Mouse (Mus musculus) CH12.LX (cell line): ENCODE data around the gene Kctd5.

Experiments
- CTCF ChIP-seq, 2 experiments: IDR thresholded peaks in 1 of 2; conservative IDR thresholded peaks in 1 of 2; 2 replicates each; pipeline ENCODE4 v1.5.1; 2011 to 2012; ENCODE audit warnings: low read depth in 2 of 2, low read length in 2 of 2, improper control_type of control experiment in 1 of 2, inconsistent platforms in 1 of 2, mild to moderate bottlenecking in 1 of 2, moderate library complexity in 1 of 2
- GABPA ChIP-seq: IDR thresholded peaks from 2 replicates; pipeline ENCODE4 v1.6.1; 2012; ENCODE audit warnings: low read depth, low read length, improper control_type of control experiment, inconsistent platforms; ENCODE audit not compliant: insufficient replicate concordance
- NELFE ChIP-seq: IDR thresholded peaks from 2 replicates; pipeline ENCODE4 v1.6.1; 2011; ENCODE audit warnings: low read depth, low read length, improper control_type of control experiment
- POLR2A ChIP-seq: IDR thresholded peaks from 2 replicates; pipeline ENCODE4 v1.6.1; 2011; ENCODE audit warnings: low read depth, mild to moderate bottlenecking, improper control_type of control experiment, low read length
- ZMIZ1 ChIP-seq: IDR thresholded peaks from 2 replicates; pipeline ENCODE4 v1.6.1; 2012; ENCODE audit warnings: low read depth, mild to moderate bottlenecking, inconsistent platforms, low read length, improper control_type of control experiment
- ZNF384 ChIP-seq: IDR thresholded peaks from 2 replicates; pipeline ENCODE4 v1.6.1; 2012; ENCODE audit warnings: low read depth, low read length, improper control_type of control experiment, inconsistent platforms

GRCm38 (mm10) chr17:24005049-24005448 is 68.2 kb downstream of the Kctd5 start:
- no peak for TF ChIP-seq ZMIZ1
- TF ChIP-seq GABPA: no peak
- no peak for TF ChIP-seq CTCF (conservative IDR thresholded peaks at IDR 0.05 in 1 of 2, IDR thresholded peaks at IDR 0.05 in 1 of 2; ENCODE audit: low read depth in 2 of 2, low read length in 2 of 2)
- TF ChIP-seq NELFE: no peak
- TF ChIP-seq POLR2A: no peak
- no peak for TF ChIP-seq ZNF384
